ENCODE assay signal across 8 mouse cellular contexts in genomic region chr16:76896305-76896704, GRCm38 (mm10).
DNase-seq lines count a peak whose midpoint lies in the region; ATAC-seq and TF ChIP-seq lines count a peak whose summit lies in the region.

No protein-coding gene starts in this region.

- no peak overlapping the region for H3K9ac ChIP-seq in hindbrain, embryonic 16.5 days (ENCODE audit: low read depth, low read length)
- no peak overlapping the region for H3K9ac ChIP-seq in liver, embryonic 12.5 days

- no peaks in the 10 kb centered on the region for H3K9me3 ChIP-seq in hindbrain, embryonic 16.5 days (ENCODE audit: control insufficient read depth, low read length)
- H3K9me3 ChIP-seq in liver, embryonic 12.5 days (replicated peaks) = no peaks in the 10 kb centered on the region

- H3K27me3 ChIP-seq in hindbrain, embryonic 16.5 days (replicated peaks; ENCODE audit: control insufficient read depth, insufficient read depth, low read length) = no peaks in the 10 kb centered on the region
- H3K27me3 ChIP-seq in liver, embryonic 12.5 days (replicated peaks) = no peaks in the 10 kb centered on the region

- no peak for ATAC-seq in hindbrain, embryonic 16.5 days
- ATAC-seq in liver, embryonic 12.5 days = no peak

- peak overlapping the region; percentile 39 for H3K4me2 ChIP-seq in hindbrain, embryonic 16.5 days (ENCODE audit: low read length)
- H3K4me2 ChIP-seq in liver, embryonic 12.5 days = peak overlapping the region; percentile 4; the same call in 1 of the 2 replicates

- 21% methylated on average over 13 of the region's 13 CpGs for WGBS in hindbrain, embryonic 16.5 days
- whole genome bisulfite sequencing in liver, embryonic 12.5 days (ENCODE audit: insufficient replicate concordance) = 52% methylated on average over 13 of the region's 13 CpGs

- no peak for TF ChIP-seq CTCF in brain, embryonic 14.5 days (IDR thresholded peaks at IDR 0.05; ENCODE audit: borderline replicate concordance, extremely low read depth, insufficient read depth, insufficient read length)

- no peak for TF ChIP-seq POLR2A in brain, embryonic 14.5 days (IDR thresholded peaks at IDR 0.05; ENCODE audit: borderline replicate concordance, extremely low read depth, insufficient read depth, insufficient read length, poor library complexity, severe bottlenecking)

- peak; percentile 5 for DNase-seq in R1 (ENCODE audit: low read depth, low spot score)
- DNase-seq in brain, embryonic 14.5 days (ENCODE audit: low read depth) = peak; percentile 56
- DNase-seq in layer of hippocampus, postnatal 10 days (ENCODE audit: low spot score in 2 of 2) = no peak
- no peak for DNase-seq in urinary bladder, postnatal 10 days (ENCODE audit: low spot score)
- DNase-seq in thymus, postnatal 10 days (ENCODE audit: low spot score in 2 of 2) = no peak
- no peak for DNase-seq in layer of hippocampus, adult 9-10 months (ENCODE audit: low spot score)

- no peaks in the 10 kb centered on the region; the same call in 1 of the 2 replicates for H3K4me1 ChIP-seq in hindbrain, embryonic 16.5 days (ENCODE audit: control insufficient read depth, insufficient read depth, low read depth, low read length)
- H3K4me1 ChIP-seq in liver, embryonic 12.5 days = no peaks in the 10 kb centered on the region

- H3K36me3 ChIP-seq in hindbrain, embryonic 16.5 days (ENCODE audit: control insufficient read depth, insufficient read depth, low read length) = no peaks in the 10 kb centered on the region
- no peaks in the 10 kb centered on the region for H3K36me3 ChIP-seq in liver, embryonic 12.5 days

- H3K27ac ChIP-seq in hindbrain, embryonic 16.5 days (ENCODE audit: low read depth, low read length) = no peak overlapping the region
- no peak overlapping the region for H3K27ac ChIP-seq in liver, embryonic 12.5 days

- H3K4me3 ChIP-seq in hindbrain, embryonic 16.5 days (ENCODE audit: low read length) = no peak overlapping the region
- H3K4me3 ChIP-seq in liver, embryonic 12.5 days = no peak overlapping the region

Comparison
In these comparisons a context has a peak if more than half of its experiments do, and no peak if none do; other contexts are left out.
1. DNase-seq: peak in R1 (single experiment) and brain, embryonic 14.5 days (single experiment); none in layer of hippocampus, postnatal 10 days (0 of 2), urinary bladder, postnatal 10 days (single experiment), thymus, postnatal 10 days (0 of 2) and layer of hippocampus, adult 9-10 months (single experiment).